Mouse (Mus musculus) testis, adult 2 months (tissue): Measurements from ENCODE around the gene Gm128. TPM values are rescaled to one million over a fixed set of nuclear protein-coding genes. Genes with fewer than 3 reads are reported as not detected.
"Not testable (repeated sequence)": the region's sequence is repeated elsewhere in the genome, so short reads cannot be mapped to it uniquely, and the experiment has no call there.

Experiments
- H3K27ac ChIP-seq: fragments of 200-500 bp; 2 replicates; pipeline ENCODE4 v1.5.1; 2012; ENCODE audit warnings: low read depth, low read length; ENCODE audit not compliant: control insufficient read depth, insufficient read depth
- H3K27me3 ChIP-seq: fragments of 200-500 bp; 2 replicates; pipeline ENCODE4 v1.6.1; 2012; ENCODE audit warnings: mild to moderate bottlenecking, low read length, moderate library complexity; ENCODE audit not compliant: control insufficient read depth, insufficient read depth
- H3K36me3 ChIP-seq: fragments of 200-500 bp; 2 replicates; pipeline ENCODE4 v1.6.1; 2012; ENCODE audit warnings: mild to moderate bottlenecking, low read length; ENCODE audit not compliant: control insufficient read depth, insufficient read depth
- H3K4me1 ChIP-seq: fragments of 200-500 bp; 2 replicates; pipeline ENCODE4 v1.6.1; 2012; ENCODE audit warnings: low read length; ENCODE audit not compliant: control insufficient read depth, insufficient read depth
- H3K4me3 ChIP-seq: fragments of 200-500 bp; 2 replicates; pipeline ENCODE4 v1.5.1; 2012; ENCODE audit warnings: low read depth, mild to moderate bottlenecking, low read length, moderate library complexity, mixed read lengths; ENCODE audit not compliant: control insufficient read depth
- CTCF ChIP-seq: fragments of 200-500 bp; IDR thresholded peaks from 2 replicates; pipeline ENCODE4 v1.5.1; 2012; ENCODE audit warnings: low read depth, mild to moderate bottlenecking, inconsistent platforms, low read length, moderate library complexity; ENCODE audit not compliant: control insufficient read depth, insufficient read depth, insufficient replicate concordance
- POLR2A ChIP-seq: fragments of 200-500 bp; IDR thresholded peaks from 2 replicates; pipeline ENCODE4 v1.6.1; 2012; ENCODE audit warnings: low read depth, mild to moderate bottlenecking, inconsistent platforms, low read length, moderate library complexity; ENCODE audit not compliant: control insufficient read depth
- polyA plus RNA-seq: library from polyadenylated mRNA; depleted of rRNA; stranded (reverse); fragments of >200 nt; gene quantifications from 2 replicates; pipeline ENCODE4 v1.2.3, GENCODE M21; 2012

Gene Gm128
- polyA plus RNA-seq, 1 experiment: 603 TPM

GRCm38 (mm10) chr3:95218466-95219137 lies 22.8 kb downstream of the Gm128 start:
- no peaks in the 10 kb centered on the region for H3K27me3 ChIP-seq
- peak overlapping the region; percentile 95; the same call in 1 of the 2 replicates for H3K4me3 ChIP-seq

GRCm38 (mm10) chr3:95217255-95218134 lies 23.9 kb downstream of the Gm128 start, which contains the start of gene Gabpb2:
Gabpb2 (minus strand) TSS chr3:95217916.
- Histone ChIP-seq H3K4me1 (no peaks in the 10 kb centered on the region; the same call in 1 of the 2 replicates), H3K4me3 (peak within 1 kb of the TSS; percentile 95), H3K27me3 (no peaks in the 10 kb centered on the region), H3K27ac (peak within 1 kb of the TSS; percentile 94), H3K36me3 (no peaks in the 10 kb centered on the region)
- peak; percentile 81; the same call in 1 of the 2 replicates for TF ChIP-seq POLR2A
- peak; percentile 81; the same call in 1 of the 2 replicates for TF ChIP-seq CTCF

More at GRCm38 (mm10) chr3:95218466-95219137, 22.8 kb downstream of the Gm128 start:
- Histone ChIP-seq H3K27ac (no peak overlapping the region; the same call in 1 of the 2 replicates), H3K4me1 (no peaks in the 10 kb centered on the region; the same call in 1 of the 2 replicates), H3K36me3 (no peaks in the 10 kb centered on the region)
- TF ChIP-seq POLR2A: no peak
- no peak for TF ChIP-seq CTCF

GRCm38 (mm10) chr3:95216655-95217254 lies 24.6 kb downstream of the Gm128 start:
- Histone ChIP-seq H3K4me3 (peak overlapping the region; percentile 95), H3K36me3 (no peaks in the 10 kb centered on the region), H3K27me3 (no peaks in the 10 kb centered on the region), H3K27ac (peak overlapping the region; percentile 75), H3K4me1 (no peaks in the 10 kb centered on the region; the same call in 1 of the 2 replicates)
- TF ChIP-seq POLR2A: no peak
- no peak for TF ChIP-seq CTCF

- H3K4me1 ChIP-seq: no peaks in the 10 kb centered on the region; the same call in 1 of the 2 replicates
- H3K27me3 ChIP-seq: no peaks in the 10 kb centered on the region
- no peaks in the 10 kb centered on the region for H3K36me3 ChIP-seq
- H3K4me3 ChIP-seq: no peak overlapping the region
- no peak overlapping the region for H3K27ac ChIP-seq
- TF ChIP-seq POLR2A (no peak), CTCF (no peak)
These were observed 27.8 kb downstream of the Gm128 start for GRCm38 (mm10) chr3:95213609-95213975.

GRCm38 (mm10) chr3:95212889-95213608 lies 28.3 kb downstream of the Gm128 start:
- H3K27me3 ChIP-seq, H3K4me3 ChIP-seq, H3K36me3 ChIP-seq, H3K27ac ChIP-seq, H3K4me1 ChIP-seq: not testable (repeated sequence)

GRCm38 (mm10) chr3:95210585-95210984 lies 30.8 kb downstream of the Gm128 start:
- TF ChIP-seq CTCF: no peak
- no peak for TF ChIP-seq POLR2A

More at GRCm38 (mm10) chr3:95210585-95210984, 30.8 kb downstream of the Gm128 start:
- Histone ChIP-seq H3K27me3 (no peaks in the 10 kb centered on the region), H3K4me3 (no peak overlapping the region), H3K27ac (no peak overlapping the region), H3K36me3 (no peaks in the 10 kb centered on the region), H3K4me1 (no peaks in the 10 kb centered on the region)
